Mouse (Mus musculus): ENCODE results near the gene Tmc5.

GRCm38 (mm10) chr7:118633094-118633493, 36.0 kb downstream of the Tmc5 start:
- TF ChIP-seq CTCF (IDR thresholded peaks at IDR 0.05; ENCODE audit: borderline replicate concordance, insufficient read depth, low read length) (no peak), POLR2A (IDR thresholded peaks at IDR 0.05; ENCODE audit: low read depth, low read length) (no peak)
